Mouse (Mus musculus) right cerebral cortex, postnatal 25 days (tissue): ENCODE measurements at regions not wholly inside any gene's neighbourhood (a gene's known extent, or its start where the extent isn't known, plus 50 kb on each side); places are given as distances from the start of the nearest gene placed in this dataset.
A peak's percentile ranks its signal among the peaks of the same experiment; 100 is the strongest.

Experiments used
- DNase-seq: peaks from one replicate; pipeline ENCODE4 v3.0.0; 2022

GRCm38 (mm10) chr1:137203512-137203911 lies 243.3 kb upstream of the Nr5a2 start:
- no peak for DNase-seq

- DNase-seq: no peak
These were observed 240.7 kb upstream of the Nr5a2 start for GRCm38 (mm10) chr1:137200931-137201330.

- no peak for DNase-seq
These were observed 235.7 kb upstream of the Nr5a2 start for GRCm38 (mm10) chr1:137195962-137196361.

GRCm38 (mm10) chr1:137195065-137195620 lies 234.9 kb upstream of the Nr5a2 start:
- DNase-seq: no peak

- DNase-seq: no peak
These were observed 218.0 kb upstream of the Nr5a2 start for GRCm38 (mm10) chr1:137178231-137178630.

- no peak for DNase-seq
These were observed 216.4 kb upstream of the Nr5a2 start for GRCm38 (mm10) chr1:137176696-137177095.

GRCm38 (mm10) chr1:137174081-137174480 lies 213.8 kb upstream of the Nr5a2 start:
- no peak for DNase-seq

GRCm38 (mm10) chr1:137172128-137172527 lies 211.9 kb upstream of the Nr5a2 start:
- no peak for DNase-seq

GRCm38 (mm10) chr1:137171451-137171850 lies 211.2 kb upstream of the Nr5a2 start:
- no peak for DNase-seq

- DNase-seq: no peak
These were observed 187.6 kb upstream of the Nr5a2 start for GRCm38 (mm10) chr1:137147891-137148290.

GRCm38 (mm10) chr1:137141879-137142570 lies 181.8 kb upstream of the Nr5a2 start:
- DNase-seq: no peak

GRCm38 (mm10) chr1:137141372-137141771 lies 181.1 kb upstream of the Nr5a2 start:
- DNase-seq: no peak

GRCm38 (mm10) chr1:137136156-137136555 lies 175.9 kb upstream of the Nr5a2 start:
- DNase-seq: peak; percentile 22

- no peak for DNase-seq
These were observed 173.5 kb upstream of the Nr5a2 start for GRCm38 (mm10) chr1:137133734-137134133.

- DNase-seq: no peak
These were observed 170.0 kb upstream of the Nr5a2 start for GRCm38 (mm10) chr1:137130264-137130663.

GRCm38 (mm10) chr1:137129116-137129515 lies 168.9 kb upstream of the Nr5a2 start:
- no peak for DNase-seq

- no peak for DNase-seq
These were observed 157.6 kb upstream of the Nr5a2 start for GRCm38 (mm10) chr1:137117866-137118265.

- no peak for DNase-seq
These were observed 146.2 kb upstream of the Nr5a2 start for GRCm38 (mm10) chr1:137106444-137106843.

- DNase-seq: peak; percentile 11
These were observed 131.5 kb upstream of the Nr5a2 start for GRCm38 (mm10) chr1:137091762-137092161.

- no peak for DNase-seq
These were observed 127.9 kb upstream of the Nr5a2 start for GRCm38 (mm10) chr1:137088148-137088547.

GRCm38 (mm10) chr1:137086766-137087165 lies 126.5 kb upstream of the Nr5a2 start:
- DNase-seq: no peak

GRCm38 (mm10) chr1:137083500-137083899 lies 123.3 kb upstream of the Nr5a2 start:
- no peak for DNase-seq

- DNase-seq: no peak
These were observed 119.3 kb upstream of the Nr5a2 start for GRCm38 (mm10) chr1:137079401-137080003.

GRCm38 (mm10) chr1:137074787-137075186 lies 114.5 kb upstream of the Nr5a2 start:
- peak; percentile 40 for DNase-seq
